ENCODE assay signal across 20 mouse cellular contexts in the genomic region with DNA sequence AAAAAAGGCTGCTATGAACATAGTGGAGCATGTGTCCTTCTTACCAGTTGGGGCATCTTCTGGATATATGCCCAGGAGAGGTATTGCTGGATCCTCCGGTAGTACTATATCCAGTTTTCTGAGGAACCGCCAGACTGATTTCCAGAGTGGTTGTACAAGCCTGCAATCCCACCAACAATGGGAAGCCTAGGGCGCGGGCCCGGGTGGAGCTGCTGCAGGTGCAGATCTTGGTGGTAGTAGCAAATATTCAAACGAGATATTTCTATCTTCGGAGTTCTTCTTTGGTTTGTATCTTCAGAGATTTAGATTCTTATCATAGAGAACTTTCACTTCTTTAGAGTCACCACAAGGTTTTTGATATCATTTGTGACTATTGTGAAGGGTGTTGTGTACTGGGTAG. TPM values are rescaled to one million over a fixed set of nuclear protein-coding genes. Genes with fewer than 3 reads are reported as not detected.
DNase-seq lines count a peak whose midpoint lies in the region; ATAC-seq and TF ChIP-seq lines count a peak whose summit lies in the region.
"Not testable (repeated sequence)": the region's sequence is repeated elsewhere in the genome, so short reads cannot be mapped to it uniquely, and the experiment has no call there.
"Had no signal": no experiment of that assay in that cellular context is flagged by ENCODE, and none has a peak within 500 bp of the region (broad histone marks: within the 10 kb centered on the region; RNA-seq: fewer than 3 reads in every experiment).

No protein-coding gene starts in this region.

- H3K4me3 ChIP-seq in G1E (ENCODE audit: low read depth, low read length); heart, embryonic 14.5 days (ENCODE audit: control insufficient read depth in 1 of 2, insufficient read depth in 1 of 2, low read depth in 1 of 2, low read length in 2 of 2); kidney, postnatal 0 days (replicated peaks; ENCODE audit: low read depth, low read length); liver, embryonic 16.5 days (ENCODE audit: low read depth, low read length); midbrain, postnatal 0 days (ENCODE audit: low read depth, low read length): not testable (repeated sequence)

- DNase-seq in G1E (ENCODE audit: low spot score): not testable (repeated sequence)
- peak; percentile 2 to 8 for DNase-seq in cerebellum, postnatal 10 days
- peak; percentile 1 for DNase-seq in kidney, postnatal 0 days (ENCODE audit: low spot score)
- DNase-seq in midbrain, postnatal 0 days (ENCODE audit: low spot score): peak; percentile 0
- peak; percentile 59 for DNase-seq in testis, postnatal 10 days (ENCODE audit: low spot score)

- not testable (repeated sequence) for H3K9me3 ChIP-seq in G1E (replicated peaks); heart, embryonic 14.5 days (ENCODE audit: control insufficient read depth, low read length); kidney, postnatal 0 days (replicated peaks; ENCODE audit: low read length); liver, embryonic 16.5 days (replicated peaks; ENCODE audit: control insufficient read depth, low read length); midbrain, postnatal 0 days (ENCODE audit: low read length)

- not testable (repeated sequence) for H3K36me3 ChIP-seq in G1E (replicated peaks); heart, embryonic 14.5 days (ENCODE audit: control insufficient read depth, insufficient read depth, low read length); kidney, postnatal 0 days (ENCODE audit: insufficient read depth, low read length); liver, embryonic 16.5 days (ENCODE audit: control insufficient read depth, insufficient read depth); midbrain, postnatal 0 days (ENCODE audit: insufficient read depth, low read length)

- TF ChIP-seq CTCF in G1E (IDR thresholded peaks at IDR 0.05; ENCODE audit: low read depth, low read length); kidney, postnatal 0 days (IDR thresholded peaks at IDR 0.05; ENCODE audit: low read depth); midbrain, postnatal 0 days (IDR thresholded peaks at IDR 0.05): not testable (repeated sequence)

- H3K4me1 ChIP-seq in G1E (ENCODE audit: insufficient read depth, low read depth, low read length); heart, embryonic 14.5 days (ENCODE audit: control insufficient read depth in 2 of 2, insufficient read depth in 2 of 2, low read length in 2 of 2); kidney, postnatal 0 days (replicated peaks; ENCODE audit: insufficient read depth, low read length); liver, embryonic 16.5 days (ENCODE audit: control insufficient read depth, low read depth, low read length); midbrain, postnatal 0 days (ENCODE audit: insufficient read depth, low read length): not testable (repeated sequence)

- not testable (repeated sequence) for H3K9ac ChIP-seq in heart, embryonic 14.5 days (ENCODE audit: low read length); kidney, postnatal 0 days (ENCODE audit: low read depth, low read length); liver, embryonic 16.5 days (ENCODE audit: low read depth, low read length); midbrain, postnatal 0 days (replicated peaks; ENCODE audit: low read length, poor library complexity, severe bottlenecking)

- 93% methylated on average over 6 of the region's 7 CpGs for WGBS in heart, embryonic 14.5 days
- WGBS in kidney, postnatal 0 days: 88% methylated on average over 6 of the region's 7 CpGs
- 74% methylated on average over 5 of the region's 7 CpGs for WGBS in liver, embryonic 16.5 days (ENCODE audit: insufficient replicate concordance)
- WGBS in midbrain, postnatal 0 days: 80% methylated on average over 5 of the region's 7 CpGs

- H3K27me3 ChIP-seq in G1E (ENCODE audit: insufficient read depth, low read length); heart, embryonic 14.5 days (ENCODE audit: control insufficient read depth, insufficient read depth, low read length); kidney, postnatal 0 days (ENCODE audit: insufficient read depth, low read length); liver, embryonic 16.5 days (ENCODE audit: control insufficient read depth, insufficient read depth, low read depth, low read length); midbrain, postnatal 0 days (ENCODE audit: insufficient read depth, low read length): not testable (repeated sequence)

- H3K4me2 ChIP-seq in heart, embryonic 14.5 days (ENCODE audit: low read length); kidney, postnatal 0 days (ENCODE audit: low read length); liver, embryonic 16.5 days (ENCODE audit: low read depth, low read length); midbrain, postnatal 0 days (ENCODE audit: low read depth, low read length, poor library complexity, severe bottlenecking): not testable (repeated sequence)

- ATAC-seq in G1E (ENCODE audit: extremely low read depth, insufficient number of reproducible peaks, low FRiP score, poor library complexity, severe bottlenecking): peak; percentile 98
- peak; percentile 76; the same call in 1 of the 2 replicates for ATAC-seq in erythroid progenitor cell, adult 5-6 weeks (replicated peaks; ENCODE audit: low FRiP score, poor library complexity, severe bottlenecking)
- ATAC-seq in heart, embryonic 14.5 days (ENCODE audit: insufficient number of reproducible peaks, insufficient read depth, low FRiP score, low read depth): peak; percentile 71; the same call in 1 of the 2 replicates
- not testable (repeated sequence) for ATAC-seq in kidney, postnatal 0 days (replicated peaks; ENCODE audit: low FRiP score, low read depth); midbrain, postnatal 0 days (ENCODE audit: low FRiP score)
- peak; percentile 70; the same call in 1 of the 2 replicates for ATAC-seq in liver, embryonic 16.5 days (ENCODE audit: low read depth)

- not testable (repeated sequence) for H3K27ac ChIP-seq in heart, embryonic 14.5 days (replicated peaks in 1 of 2; ENCODE audit: control insufficient read depth in 1 of 2, insufficient read depth in 1 of 2, low read depth in 2 of 2, low read length in 2 of 2); kidney, postnatal 0 days; liver, embryonic 16.5 days (ENCODE audit: low read length); midbrain, postnatal 0 days (ENCODE audit: low read depth, low read length)

RNA-seq across cellular contexts. Expression of a gene that starts 52.7 kb away (rescaled TPM):
- total RNA-seq in G1E (2014; fragmentation: Nextera tagmentation) (not detected in 2 replicates), G1E (2017) (not detected in 2 replicates)
- polyA plus RNA-seq in G1E (2012): not detected in 2 replicates
- total RNA-seq in erythroid progenitor cell, adult 5-6 weeks (2015; ENCODE audit: low replicate concordance): not detected in 2 replicates
- not detected in 2 replicates for total RNA-seq in erythroid progenitor cell, adult 5-6 weeks (2017; ENCODE audit: low replicate concordance)
- polyA plus RNA-seq in heart, embryonic 14.5 days (2014; fragmentation: Nextera tagmentation; extraction: Ambion mirVana): not detected in 2 replicates
- not detected in 2 replicates for polyA plus RNA-seq in kidney, postnatal 0 days (2015; fragmentation: Nextera tagmentation; extraction: Ambion mirVana)
- not detected in 2 replicates for polyA plus RNA-seq in liver, embryonic 16.5 days (2015; fragmentation: Nextera tagmentation; extraction: Ambion mirVana)
- not detected in 2 replicates for total RNA-seq in midbrain, postnatal 0 days (2014; rRNA removed)
- not detected in 2 replicates for polyA plus RNA-seq in midbrain, postnatal 0 days (2015; fragmentation: Nextera tagmentation; extraction: Ambion mirVana)
- total RNA-seq: adrenal gland, postnatal 4 days; gastrocnemius, adult 18-20 months; layer of hippocampus, postnatal 14 days had no signal
- polyA plus RNA-seq: CD4-positive, CD25-positive, alpha-beta regulatory T cell, adult 4 months; cortical plate, adult 2 months; forebrain, embryonic 12.5 days; heart, embryonic 13.5 days; inflammation-experienced regulatory T-cells, adult 6 months; kidney, embryonic 16.5 days; limb, embryonic 12.5 days; lung, embryonic 16.5 days; midbrain, embryonic 15.5 days had no signal
